Mouse (Mus musculus): ENCODE results near the gene Pald1. TPM values are rescaled to one million over a fixed set of nuclear protein-coding genes. Genes with fewer than 3 reads are reported as not detected.
A peak's percentile ranks its signal among the peaks of the same experiment; 100 is the strongest.

Pald1 gene
- total and polyA plus RNA-seq, 2 experiments from 2014 or later: 16.8 to 25.2 TPM

GRCm38 (mm10) chr10:61418131-61418900 is 35.0 kb upstream of the Pald1 start:
- peaks cover 29% of the 10 kb centered on the region for H3K27me3 ChIP-seq (ENCODE audit: insufficient read depth, low read length)
- H3K36me3 ChIP-seq (ENCODE audit: insufficient read depth, low read length): no peaks in the 10 kb centered on the region
- DNase-seq (ENCODE audit: low spot score): no peak
- no peaks in the 10 kb centered on the region for H3K9me3 ChIP-seq (ENCODE audit: low read length)
- peak overlapping the region; percentile 62 for H3K9ac ChIP-seq (replicated peaks; ENCODE audit: low read length, poor library complexity, severe bottlenecking)
- peak overlapping the region; percentile 90 for H3K4me2 ChIP-seq (ENCODE audit: low read depth, low read length, poor library complexity, severe bottlenecking)
- TF ChIP-seq CTCF (IDR thresholded peaks at IDR 0.05): no peak
- H3K27ac ChIP-seq (ENCODE audit: low read depth, low read length): no peak overlapping the region
- 3% methylated on average over 46 of the region's 50 CpGs for WGBS
- peak overlapping the region; percentile 47 for H3K4me3 ChIP-seq (ENCODE audit: low read depth, low read length)
- H3K4me1 ChIP-seq (ENCODE audit: insufficient read depth, low read length): peaks cover 8% of the 10 kb centered on the region; the same call in 1 of the 2 replicates
- 0 out of 2 replicates have a peak, but pooled peaks have one; percentile 21 for ATAC-seq (ENCODE audit: low FRiP score)

GRCm38 (mm10) chr10:61417672-61418071 is 34.3 kb upstream of the Pald1 start, which contains the start of gene Nodal:
Nodal (plus strand) TSS chr10:61417972.
- no peak for TF ChIP-seq CTCF (IDR thresholded peaks at IDR 0.05)
- H3K9me3 ChIP-seq (ENCODE audit: low read length): no peaks in the 10 kb centered on the region
- peak within 1 kb of the TSS; percentile 90 for H3K4me2 ChIP-seq (ENCODE audit: low read depth, low read length, poor library complexity, severe bottlenecking)
- ATAC-seq (ENCODE audit: low FRiP score): 0 out of 2 replicates have a peak, but pooled peaks have one; percentile 31
- DNase-seq (ENCODE audit: low spot score): no peak
- H3K4me3 ChIP-seq (ENCODE audit: low read depth, low read length): peak within 1 kb of the TSS; percentile 47
- H3K36me3 ChIP-seq (ENCODE audit: insufficient read depth, low read length): no peaks in the 10 kb centered on the region
- H3K27me3 ChIP-seq (ENCODE audit: insufficient read depth, low read length): peaks cover 29% of the 10 kb centered on the region
- no peak within 1 kb of the TSS for H3K27ac ChIP-seq (ENCODE audit: low read depth, low read length)
- 24% methylated on average over 10 of the region's 10 CpGs for WGBS
- peak within 1 kb of the TSS; percentile 62 for H3K9ac ChIP-seq (replicated peaks; ENCODE audit: low read length, poor library complexity, severe bottlenecking)
- peaks cover 8% of the 10 kb centered on the region; the same call in 1 of the 2 replicates for H3K4me1 ChIP-seq (ENCODE audit: insufficient read depth, low read length)

- 49% methylated on average over 2 of the region's 2 CpGs for WGBS
These were observed 33.7 kb upstream of the Pald1 start for GRCm38 (mm10) chr10:61417046-61417445.

GRCm38 (mm10) chr10:61416561-61416960 is 33.2 kb upstream of the Pald1 start:
- Histone ChIP-seq H3K27ac (ENCODE audit: low read depth, low read length) (no peak overlapping the region), H3K4me1 (ENCODE audit: insufficient read depth, low read length) (peaks cover 8% of the 10 kb centered on the region; the same call in 1 of the 2 replicates), H3K9ac (replicated peaks; ENCODE audit: low read length, poor library complexity, severe bottlenecking) (no peak overlapping the region), H3K36me3 (ENCODE audit: insufficient read depth, low read length) (no peaks in the 10 kb centered on the region), H3K4me2 (ENCODE audit: low read depth, low read length, poor library complexity, severe bottlenecking) (no peak overlapping the region), H3K27me3 (ENCODE audit: insufficient read depth, low read length) (peaks cover 29% of the 10 kb centered on the region), H3K4me3 (ENCODE audit: low read depth, low read length) (no peak overlapping the region), H3K9me3 (ENCODE audit: low read length) (no peaks in the 10 kb centered on the region)
- no peak for TF ChIP-seq CTCF (IDR thresholded peaks at IDR 0.05)
- ATAC-seq (ENCODE audit: low FRiP score): no peak
- no peak for DNase-seq (ENCODE audit: low spot score)
- 44% methylated on average over 7 of the region's 7 CpGs for WGBS

More at GRCm38 (mm10) chr10:61417046-61417445, 33.7 kb upstream of the Pald1 start:
- no peak for TF ChIP-seq CTCF (IDR thresholded peaks at IDR 0.05)
- ATAC-seq (ENCODE audit: low FRiP score): no peak
- H3K9ac ChIP-seq (replicated peaks; ENCODE audit: low read length, poor library complexity, severe bottlenecking): no peak overlapping the region
- DNase-seq (ENCODE audit: low spot score): no peak
- H3K4me2 ChIP-seq (ENCODE audit: low read depth, low read length, poor library complexity, severe bottlenecking): no peak overlapping the region
- H3K36me3 ChIP-seq (ENCODE audit: insufficient read depth, low read length): no peaks in the 10 kb centered on the region
- no peaks in the 10 kb centered on the region for H3K9me3 ChIP-seq (ENCODE audit: low read length)
- no peak overlapping the region for H3K4me3 ChIP-seq (ENCODE audit: low read depth, low read length)
- peaks cover 8% of the 10 kb centered on the region; the same call in 1 of the 2 replicates for H3K4me1 ChIP-seq (ENCODE audit: insufficient read depth, low read length)
- peaks cover 29% of the 10 kb centered on the region for H3K27me3 ChIP-seq (ENCODE audit: insufficient read depth, low read length)
- H3K27ac ChIP-seq (ENCODE audit: low read depth, low read length): no peak overlapping the region

- no peak overlapping the region for H3K4me3 ChIP-seq (ENCODE audit: low read depth, low read length)
- ATAC-seq (ENCODE audit: low FRiP score) (no peak), DNase-seq (ENCODE audit: low spot score) (no peak)
- no peak overlapping the region for H3K4me2 ChIP-seq (ENCODE audit: low read depth, low read length, poor library complexity, severe bottlenecking)
- peaks cover 8% of the 10 kb centered on the region; the same call in 1 of the 2 replicates for H3K4me1 ChIP-seq (ENCODE audit: insufficient read depth, low read length)
- 27% methylated on average over 8 of the region's 8 CpGs for WGBS
- no peak for TF ChIP-seq CTCF (IDR thresholded peaks at IDR 0.05)
- no peak overlapping the region for H3K9ac ChIP-seq (replicated peaks; ENCODE audit: low read length, poor library complexity, severe bottlenecking)
- peaks cover 28% of the 10 kb centered on the region for H3K27me3 ChIP-seq (ENCODE audit: insufficient read depth, low read length)
- no peaks in the 10 kb centered on the region for H3K9me3 ChIP-seq (ENCODE audit: low read length)
- H3K27ac ChIP-seq (ENCODE audit: low read depth, low read length): no peak overlapping the region
- H3K36me3 ChIP-seq (ENCODE audit: insufficient read depth, low read length): no peaks in the 10 kb centered on the region
These were observed 32.6 kb upstream of the Pald1 start for GRCm38 (mm10) chr10:61415890-61416289.

GRCm38 (mm10) chr10:61415240-61415639 is 31.9 kb upstream of the Pald1 start:
- TF ChIP-seq CTCF (IDR thresholded peaks at IDR 0.05): no peak
- WGBS: 75% methylated on average over 3 of the region's 3 CpGs
- Histone ChIP-seq H3K4me1 (ENCODE audit: insufficient read depth, low read length) (peaks cover 8% of the 10 kb centered on the region; the same call in 1 of the 2 replicates), H3K27me3 (ENCODE audit: insufficient read depth, low read length) (peaks cover 23% of the 10 kb centered on the region), H3K4me2 (ENCODE audit: low read depth, low read length, poor library complexity, severe bottlenecking) (no peak overlapping the region), H3K9ac (replicated peaks; ENCODE audit: low read length, poor library complexity, severe bottlenecking) (no peak overlapping the region), H3K27ac (ENCODE audit: low read depth, low read length) (no peak overlapping the region), H3K4me3 (ENCODE audit: low read depth, low read length) (no peak overlapping the region), H3K36me3 (ENCODE audit: insufficient read depth, low read length) (no peaks in the 10 kb centered on the region), H3K9me3 (ENCODE audit: low read length) (no peaks in the 10 kb centered on the region)
- ATAC-seq (ENCODE audit: low FRiP score) (no peak), DNase-seq (ENCODE audit: low spot score) (no peak)
